Mouse (Mus musculus) heart, postnatal 0 days (tissue): ENCODE measurements around the gene Cab39. TPM values are rescaled to one million over a fixed set of nuclear protein-coding genes. Genes with fewer than 3 reads are reported as not detected.
A peak's percentile ranks its signal among the peaks of the same experiment; 100 is the strongest.

ENCODE experiments used
- ATAC-seq: fragments of 200-750 bp; cut with Nextera tagmentation; 2 replicates; pipeline ENCODE4 v1.8.0; 2017; ENCODE audit warnings: low read depth, moderate number of reproducible peaks, moderate library complexity; ENCODE audit not compliant: insufficient read depth
- DNase-seq: peaks from one replicate; pipeline ENCODE4 v3.0.0-alpha.2; 2016; ENCODE audit warnings: low spot score
- H3K27ac ChIP-seq: fragments of 300-500 bp; sonication (generic); 2 replicates; pipeline ENCODE4 v1.5.1; 2014; ENCODE audit warnings: low read depth, mild to moderate bottlenecking
- H3K27me3 ChIP-seq: fragments of 300-500 bp; sonication (generic); 2 replicates; pipeline ENCODE4 v1.6.1; 2014; ENCODE audit warnings: low read length, mixed read lengths; ENCODE audit not compliant: control insufficient read depth, insufficient read depth
- H3K36me3 ChIP-seq: fragments of 300-500 bp; sonication (generic); replicated peaks from 2 replicates; pipeline ENCODE4 v1.6.1; 2014; ENCODE audit warnings: low read length, mixed read lengths; ENCODE audit not compliant: control insufficient read depth, insufficient read depth
- H3K4me1 ChIP-seq: fragments of 300-500 bp; sonication (generic); 2 replicates; pipeline ENCODE4 v1.6.1; 2014; ENCODE audit warnings: antibody characterized with exemption; ENCODE audit not compliant: control insufficient read depth, insufficient read depth
- H3K4me2 ChIP-seq: fragments of 300-500 bp; sonication (generic); 2 replicates; pipeline ENCODE4 v1.6.1; 2014; ENCODE audit warnings: low read depth, mild to moderate bottlenecking, low read length, moderate library complexity
- H3K4me3 ChIP-seq: fragments of 300-500 bp; sonication (generic); 2 replicates; pipeline ENCODE4 v1.5.1; 2014; ENCODE audit warnings: low read depth, low read length
- H3K9ac ChIP-seq: fragments of 300-500 bp; sonication (generic); replicated peaks from 2 replicates; pipeline ENCODE4 v1.6.1; 2014; ENCODE audit warnings: low read depth, low read length, mixed read lengths
- H3K9me3 ChIP-seq: fragments of 300-500 bp; sonication (generic); replicated peaks from 2 replicates; pipeline ENCODE4 v1.6.1; 2016; ENCODE audit warnings: low read length; ENCODE audit not compliant: control insufficient read depth
- CTCF ChIP-seq: IDR thresholded peaks from 2 replicates; pipeline ENCODE4 v1.5.1; 2016; ENCODE audit warnings: antibody characterized with exemption, control low read depth, low read depth
- EP300 ChIP-seq: IDR thresholded peaks from 2 replicates; pipeline ENCODE4 v1.6.1; 2016; ENCODE audit warnings: antibody characterized with exemption, low read depth
- WGBS: fragments of 180-500 bp; shearing (Covaris S2); extraction: QIAGEN DNeasy Blood & Tissue Kit; methylation state at CpG from one replicate; pipeline ENCODE4 v1.1.7; 2014; 5-methylcytosine and 5-hydroxymethylcytosine counted together
- microRNA-seq: library from miRNA; unstranded; fragments of <30 nt; microRNA quantifications from one replicate; pipeline ENCODE4, GENCODE M21; 2016
- polyA plus RNA-seq: library from polyadenylated mRNA; unstranded; fragments of >200 nt; fragmentation: Nextera tagmentation; extraction: Ambion mirVana; gene quantifications from 2 replicates; pipeline ENCODE4 v1.2.1, GENCODE M21; 2015
- total RNA-seq: library from RNA; depleted of rRNA; stranded (reverse); fragments of >200 nt; gene quantifications from 2 replicates; pipeline ENCODE4 v1.2.3, GENCODE M21; 2014; ENCODE audit warnings: low replicate concordance; rRNA removed

Cab39 gene
- total and polyA plus RNA-seq, 2 experiments from 2014 or later, result 21.3 to 102 TPM

DNA sequence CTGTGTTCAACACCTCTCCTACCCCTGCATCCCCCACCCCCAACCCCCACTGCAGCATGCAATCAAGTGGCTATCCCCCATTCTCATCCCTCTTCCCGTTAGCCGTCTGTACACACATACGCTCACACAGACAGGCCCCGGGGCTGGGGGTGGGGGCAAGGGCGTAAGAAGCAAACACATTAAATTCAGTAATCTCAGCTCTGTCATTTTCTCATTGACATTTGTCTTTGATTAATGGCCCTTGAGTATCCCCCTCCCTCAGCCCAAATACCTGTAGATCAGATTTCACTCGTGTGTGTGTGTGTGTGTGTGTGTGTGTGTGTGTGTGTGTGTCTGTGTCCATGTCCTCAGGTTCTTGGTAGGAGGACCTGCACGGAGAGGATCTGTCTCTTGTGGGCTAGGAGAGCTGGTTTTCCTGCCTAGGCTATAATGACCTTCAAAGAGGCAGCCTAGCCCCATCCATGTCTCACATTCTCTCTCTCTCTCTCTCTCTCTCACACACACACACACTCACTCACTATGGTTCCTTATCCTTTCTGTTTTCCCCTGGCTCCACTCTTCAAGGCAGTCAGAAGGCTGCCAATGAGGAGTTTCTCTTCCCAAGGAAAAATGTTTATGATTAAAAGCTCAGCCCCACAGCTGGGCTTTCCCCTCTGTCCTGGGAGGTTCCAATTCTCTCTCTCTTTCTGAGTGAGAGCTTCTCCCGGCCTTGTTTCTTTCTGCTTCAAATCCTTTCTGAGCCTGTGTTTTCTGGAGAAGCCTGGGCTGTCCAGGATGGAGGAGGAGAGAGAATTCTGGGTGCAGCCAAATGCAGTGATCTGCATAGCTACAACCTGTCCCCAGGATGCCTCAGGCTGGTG is 104.9 kb downstream of the Cab39 start:
- peaks cover 3% of the 10 kb centered on the region; the same call in 1 of the 2 replicates for H3K36me3 ChIP-seq
- no peak for ATAC-seq
- H3K9me3 ChIP-seq, result no peaks in the 10 kb centered on the region
- no peak for DNase-seq
- 30% methylated on average over 8 of the region's 8 CpGs for WGBS
- peak overlapping the region; percentile 44; the same call in 1 of the 2 replicates for H3K27ac ChIP-seq
- H3K27me3 ChIP-seq, result no peaks in the 10 kb centered on the region
- no peak overlapping the region for H3K4me2 ChIP-seq
- H3K4me3 ChIP-seq, result no peak overlapping the region
- no peak for TF ChIP-seq CTCF
- TF ChIP-seq EP300, result no peak
- H3K9ac ChIP-seq, result no peak overlapping the region
- H3K4me1 ChIP-seq, result peaks cover 72% of the 10 kb centered on the region

DNA sequence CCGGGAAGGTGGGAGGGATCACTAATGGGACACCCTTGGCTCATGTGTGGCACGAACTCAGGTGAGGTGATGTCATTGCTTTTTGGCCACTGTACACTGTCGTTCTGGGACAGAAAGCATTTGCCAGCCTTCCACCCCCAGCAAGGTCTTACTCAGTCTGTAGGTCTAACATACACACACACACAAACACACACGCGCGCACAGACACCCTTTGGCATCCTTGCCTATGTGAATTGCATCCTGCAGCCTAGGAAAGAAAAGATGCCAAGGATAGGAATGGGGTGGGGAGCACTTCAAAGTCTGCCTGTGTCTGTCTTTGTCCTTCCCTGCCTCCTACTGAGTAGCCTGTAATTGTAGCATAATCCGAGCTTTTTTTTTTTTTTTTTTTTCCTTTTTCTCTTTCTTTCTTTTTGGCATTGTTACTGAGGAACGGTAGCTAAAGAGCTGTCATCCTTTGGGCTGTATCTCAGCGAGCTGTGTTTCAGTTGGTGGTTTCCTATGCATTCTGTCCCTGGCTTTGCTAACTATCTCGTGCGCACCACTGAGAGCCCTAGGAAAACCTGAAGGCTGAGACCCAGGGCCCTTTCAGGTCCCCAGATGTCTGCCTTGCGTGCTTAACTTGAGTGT is 105.6 kb downstream of the Cab39 start:
- TF ChIP-seq CTCF, result no peak
- TF ChIP-seq EP300, result no peak
- no peaks in the 10 kb centered on the region for H3K9me3 ChIP-seq
- ATAC-seq (no peak), DNase-seq (no peak)
- peaks cover 72% of the 10 kb centered on the region for H3K4me1 ChIP-seq
- H3K4me3 ChIP-seq, result no peak overlapping the region
- no peak overlapping the region for H3K4me2 ChIP-seq
- no peaks in the 10 kb centered on the region for H3K27me3 ChIP-seq
- H3K36me3 ChIP-seq, result peaks cover 11% of the 10 kb centered on the region; the same call in 1 of the 2 replicates
- 64% methylated on average over 12 of the region's 12 CpGs for WGBS
- no peak overlapping the region for H3K9ac ChIP-seq
- H3K27ac ChIP-seq, result peak overlapping the region; percentile 44; the same call in 1 of the 2 replicates

DNA sequence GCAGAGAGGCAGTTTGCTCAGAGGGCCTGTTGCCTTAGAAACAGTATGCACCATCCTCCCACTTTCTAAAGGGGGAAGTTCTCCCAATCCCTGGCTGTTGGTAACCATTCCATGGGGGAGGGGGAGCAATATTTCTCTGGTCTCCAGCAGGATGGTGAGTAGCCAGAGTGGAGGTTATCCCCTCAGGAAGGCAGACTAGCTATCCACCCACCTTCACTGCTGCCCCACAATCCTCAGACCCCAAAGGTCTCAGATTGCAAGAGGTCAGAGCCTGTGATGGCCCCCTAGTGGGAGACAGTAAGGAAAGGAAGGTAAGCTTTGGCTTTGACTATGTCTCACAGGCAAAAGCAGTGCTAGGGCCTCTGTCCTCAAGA is 106.1 kb downstream of the Cab39 start:
- no peak for ATAC-seq
- H3K4me1 ChIP-seq, result peaks cover 72% of the 10 kb centered on the region
- H3K9me3 ChIP-seq, result no peaks in the 10 kb centered on the region
- H3K27ac ChIP-seq, result no peak overlapping the region
- H3K36me3 ChIP-seq, result peaks cover 15% of the 10 kb centered on the region; the same call in 1 of the 2 replicates
- TF ChIP-seq EP300, result no peak
- TF ChIP-seq CTCF, result peak; percentile 28
- no peak overlapping the region for H3K4me3 ChIP-seq
- H3K4me2 ChIP-seq, result no peak overlapping the region
- H3K9ac ChIP-seq, result no peak overlapping the region
- H3K27me3 ChIP-seq, result no peaks in the 10 kb centered on the region
- DNase-seq, result no peak

DNA sequence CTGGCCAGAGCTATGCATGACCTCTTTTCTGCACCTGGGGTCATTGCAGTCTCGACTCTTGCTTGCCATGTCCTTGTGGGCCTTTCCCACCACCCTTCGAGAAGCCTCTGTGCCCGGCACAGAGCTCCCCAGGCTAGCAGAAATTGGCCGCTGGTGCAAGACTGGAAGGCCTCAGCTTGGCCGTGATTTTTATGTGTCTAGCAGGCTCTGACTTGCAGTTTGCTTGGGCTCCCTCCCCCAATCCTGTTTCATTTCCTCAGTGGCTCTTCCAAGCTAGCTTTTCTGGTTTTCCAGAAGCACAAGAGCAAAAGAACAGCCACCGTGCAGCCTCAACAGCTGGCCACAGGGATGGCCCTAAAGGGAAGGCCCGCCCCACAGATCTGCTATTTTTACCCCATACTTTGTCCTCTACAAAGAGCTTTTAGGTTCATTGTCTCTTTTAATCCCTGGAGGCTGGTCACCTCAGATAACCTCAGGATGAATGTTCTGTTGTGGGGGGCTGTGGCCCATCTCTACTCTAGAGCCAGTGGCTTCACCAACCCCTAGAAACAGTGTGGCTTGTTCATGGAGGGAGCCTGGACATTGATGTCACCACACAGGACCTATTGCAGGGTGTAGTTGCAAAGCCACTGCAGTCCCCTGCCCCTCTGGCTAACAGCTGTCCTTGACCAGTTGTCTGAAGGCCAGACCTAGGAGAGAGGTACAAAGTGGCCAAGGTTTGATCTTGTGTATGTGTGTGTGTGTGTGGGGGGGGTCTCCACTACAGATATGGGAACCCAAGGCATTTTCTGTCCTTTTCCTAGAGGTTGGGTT is 107.5 kb downstream of the Cab39 start:
- H3K4me3 ChIP-seq, result no peak overlapping the region
- DNase-seq, result peak; percentile 16
- TF ChIP-seq CTCF (no peak), EP300 (no peak)
- 42% methylated on average over 7 of the region's 7 CpGs for WGBS
- no peak for ATAC-seq
- H3K9ac ChIP-seq, result no peak overlapping the region
- no peaks in the 10 kb centered on the region for H3K27me3 ChIP-seq
- peaks cover 71% of the 10 kb centered on the region for H3K4me1 ChIP-seq
- peaks cover 27% of the 10 kb centered on the region for H3K36me3 ChIP-seq
- H3K4me2 ChIP-seq, result no peak overlapping the region
- peak overlapping the region; percentile 73 for H3K27ac ChIP-seq
- H3K9me3 ChIP-seq, result no peaks in the 10 kb centered on the region

Small RNA genes within 50 kb of the gene (microRNA-seq; reads per million reads assigned to microRNA genes)
- gene Gm25472, result not detected
- not detected for gene Mir8096

Other genes with a start within 250 kb of the Cab39 start
- gene G530012D18Rik, start 217.8 kb upstream of the Cab39 start, total RNA-seq, result not detected in 2 replicates
- not detected in 2 replicates for gene G530012D18Rik, start 217.8 kb upstream of the Cab39 start, polyA plus RNA-seq
- gene Sp110, start 194.6 kb upstream of the Cab39 start, total RNA-seq, result 1.2 and 11.2 TPM in 2 replicates
- gene Sp110, start 194.6 kb upstream of the Cab39 start, polyA plus RNA-seq, result 2.9 and 3.6 TPM in 2 replicates
- gene Sp140, start 193.1 kb upstream of the Cab39 start, total RNA-seq, result 10.4 and 10.6 TPM in 2 replicates
- 0.88 and 1.2 TPM in 2 replicates for gene Sp140, start 193.1 kb upstream of the Cab39 start, polyA plus RNA-seq
- gene Sp100, start 143.5 kb upstream of the Cab39 start, total RNA-seq, result 9.2 and 14.8 TPM in 2 replicates
- gene Sp100, start 143.5 kb upstream of the Cab39 start, polyA plus RNA-seq, result 5.6 and 7.2 TPM in 2 replicates
- 3.0 TPM in 1 of 2 replicates, not detected in the other for gene A630001G21Rik, start 14.8 kb upstream of the Cab39 start, total RNA-seq
- gene A630001G21Rik, start 14.8 kb upstream of the Cab39 start, polyA plus RNA-seq, result 0.60 and 0.91 TPM in 2 replicates
- gene Itm2c, start 100.8 kb downstream of the Cab39 start, total RNA-seq, result 180 and 255 TPM in 2 replicates
- gene Itm2c, start 100.8 kb downstream of the Cab39 start, polyA plus RNA-seq, result 144 and 146 TPM in 2 replicates
- not detected in 2 replicates for gene 4933407L21Rik, start 135.0 kb downstream of the Cab39 start, total RNA-seq
- gene 4933407L21Rik, start 135.0 kb downstream of the Cab39 start, polyA plus RNA-seq, result not detected in 2 replicates
- gene Gpr55, start 167.6 kb downstream of the Cab39 start, total RNA-seq, result 0.15 TPM in 1 of 2 replicates, not detected in the other
- gene Gpr55, start 167.6 kb downstream of the Cab39 start, polyA plus RNA-seq, result 0.04 TPM in 1 of 2 replicates, not detected in the other
- not detected in 2 replicates for gene Spata3, start 223.4 kb downstream of the Cab39 start, total RNA-seq
- gene Spata3, start 223.4 kb downstream of the Cab39 start, polyA plus RNA-seq, result not detected in 2 replicates